Mouse (Mus musculus) hindbrain, embryonic 16.5 days (tissue): ENCODE results near the gene Zfp652. TPM values are rescaled to one million over a fixed set of nuclear protein-coding genes. Genes with fewer than 3 reads are reported as not detected.
"Not testable (repeated sequence)": the region's sequence is repeated elsewhere in the genome, so short reads cannot be mapped to it uniquely, and the experiment has no call there.

Source experiments
- ATAC-seq: fragments of 200-750 bp; cut with Nextera tagmentation; 2 replicates; pipeline ENCODE4 v1.8.0; 2017; ENCODE audit warnings: moderate TSS enrichment, moderate library complexity
- H3K27ac ChIP-seq: fragments of 300-500 bp; sonication (generic); 2 replicates; pipeline ENCODE4 v1.5.1; 2014; ENCODE audit warnings: low read depth, mild to moderate bottlenecking, control low read depth, low read length, moderate library complexity
- H3K27me3 ChIP-seq: fragments of 300-500 bp; sonication (generic); replicated peaks from 2 replicates; pipeline ENCODE4 v1.6.1; 2014; ENCODE audit warnings: low read length; ENCODE audit not compliant: control insufficient read depth, insufficient read depth
- H3K36me3 ChIP-seq: fragments of 300-500 bp; sonication (generic); 2 replicates; pipeline ENCODE4 v1.6.1; 2014; ENCODE audit warnings: mild to moderate bottlenecking, low read length, moderate library complexity, mixed read lengths; ENCODE audit not compliant: control insufficient read depth, insufficient read depth
- H3K4me1 ChIP-seq: fragments of 300-500 bp; sonication (generic); 2 replicates; pipeline ENCODE4 v1.6.1; 2014; ENCODE audit warnings: low read depth, low read length; ENCODE audit not compliant: control insufficient read depth, insufficient read depth
- H3K4me2 ChIP-seq: fragments of 300-500 bp; sonication (generic); 2 replicates; pipeline ENCODE4 v1.6.1; 2014; ENCODE audit warnings: mild to moderate bottlenecking, low read length, control low read depth, moderate library complexity
- H3K4me3 ChIP-seq: fragments of 300-500 bp; sonication (generic); 2 replicates; pipeline ENCODE4 v1.5.1; 2014; ENCODE audit warnings: mild to moderate bottlenecking, low read length, control low read depth, moderate library complexity
- H3K9ac ChIP-seq: fragments of 300-500 bp; sonication (generic); 2 replicates; pipeline ENCODE4 v1.6.1; 2014; ENCODE audit warnings: low read depth, mild to moderate bottlenecking, control low read depth, low read length, moderate library complexity
- H3K9me3 ChIP-seq: fragments of 300-500 bp; sonication (generic); 2 replicates; pipeline ENCODE4 v1.6.1; 2014; ENCODE audit warnings: mild to moderate bottlenecking, low read length, moderate library complexity; ENCODE audit not compliant: control insufficient read depth
- WGBS: fragments of 180-500 bp; shearing (Covaris S2); extraction: QIAGEN DNeasy Blood & Tissue Kit; methylation state at CpG from one replicate; pipeline ENCODE4 v1.1.7; 2014; 5-methylcytosine and 5-hydroxymethylcytosine counted together
- polyA plus RNA-seq: library from polyadenylated mRNA; unstranded; fragments of >200 nt; fragmentation: Nextera tagmentation; extraction: Ambion mirVana; gene quantifications from 2 replicates; pipeline ENCODE4 v1.2.1, GENCODE M21; 2015

The Zfp652 gene
- polyA plus RNA-seq, 1 experiment from 2014 or later = 21.7 TPM

- H3K27ac ChIP-seq = no peak overlapping the region
- 31% methylated on average over 9 of the region's 9 CpGs for WGBS
Measured at GRCm38 (mm10) chr11:95875804-95876203, 163.3 kb downstream of the Zfp652 start.

GRCm38 (mm10) chr11:95876296-95876695 lies 163.8 kb downstream of the Zfp652 start:
- Histone ChIP-seq H3K27ac (no peak overlapping the region), H3K4me3 (no peak overlapping the region), H3K9me3 (no peaks in the 10 kb centered on the region), H3K9ac (peak overlapping the region; percentile 27; the same call in 1 of the 2 replicates), H3K36me3 (no peaks in the 10 kb centered on the region), H3K27me3 (no peaks in the 10 kb centered on the region; the same call in 1 of the 2 replicates), H3K4me1 (no peaks in the 10 kb centered on the region), H3K4me2 (peak overlapping the region; percentile 46)
- WGBS = 20% methylated on average over 7 of the region's 7 CpGs
- no peak for ATAC-seq

More at GRCm38 (mm10) chr11:95875804-95876203, 163.3 kb downstream of the Zfp652 start:
- Histone ChIP-seq H3K4me1 (no peaks in the 10 kb centered on the region), H3K36me3 (no peaks in the 10 kb centered on the region), H3K4me2 (peak overlapping the region; percentile 46), H3K9ac (peak overlapping the region; percentile 27; the same call in 1 of the 2 replicates), H3K9me3 (no peaks in the 10 kb centered on the region), H3K4me3 (no peak overlapping the region), H3K27me3 (no peaks in the 10 kb centered on the region; the same call in 1 of the 2 replicates)
- ATAC-seq = no peak

GRCm38 (mm10) chr11:95879861-95880260 lies 167.4 kb downstream of the Zfp652 start:
- not testable (repeated sequence) for ATAC-seq, H3K4me3 ChIP-seq
- 63% methylated on average over 2 of the region's 2 CpGs for WGBS

More at GRCm38 (mm10) chr11:95879861-95880260, 167.4 kb downstream of the Zfp652 start:
- not testable (repeated sequence) for H3K9ac ChIP-seq, H3K27ac ChIP-seq, H3K27me3 ChIP-seq, H3K4me2 ChIP-seq, H3K36me3 ChIP-seq, H3K9me3 ChIP-seq, H3K4me1 ChIP-seq

Other genes starting within 250 kb of the Zfp652 start
- gene Nxph3, start 198.1 kb upstream of the Zfp652 start, polyA plus RNA-seq = 2.8 and 3.0 TPM in 2 replicates
- gene Ngfr, start 124.9 kb upstream of the Zfp652 start, polyA plus RNA-seq = 41.7 and 59.8 TPM in 2 replicates
- gene Phb, start 45.7 kb upstream of the Zfp652 start, polyA plus RNA-seq = 189 and 198 TPM in 2 replicates
- gene B130006D01Rik, start 10.9 kb downstream of the Zfp652 start, polyA plus RNA-seq = 0.95 and 1.2 TPM in 2 replicates
- gene Phospho1, start 111.8 kb downstream of the Zfp652 start, polyA plus RNA-seq = 0.54 TPM in 1 of 2 replicates, not detected in the other
- 3.7 and 3.9 TPM in 2 replicates for gene Gngt2, start 124.5 kb downstream of the Zfp652 start, polyA plus RNA-seq
- gene Abi3, start 129.8 kb downstream of the Zfp652 start, polyA plus RNA-seq = 2.4 and 2.6 TPM in 2 replicates
- gene B4galnt2, start 202.2 kb downstream of the Zfp652 start, polyA plus RNA-seq = 0.09 TPM in 1 of 2 replicates, not detected in the other